14 mouse cellular contexts compared by ENCODE assay signal in the genomic region with DNA sequence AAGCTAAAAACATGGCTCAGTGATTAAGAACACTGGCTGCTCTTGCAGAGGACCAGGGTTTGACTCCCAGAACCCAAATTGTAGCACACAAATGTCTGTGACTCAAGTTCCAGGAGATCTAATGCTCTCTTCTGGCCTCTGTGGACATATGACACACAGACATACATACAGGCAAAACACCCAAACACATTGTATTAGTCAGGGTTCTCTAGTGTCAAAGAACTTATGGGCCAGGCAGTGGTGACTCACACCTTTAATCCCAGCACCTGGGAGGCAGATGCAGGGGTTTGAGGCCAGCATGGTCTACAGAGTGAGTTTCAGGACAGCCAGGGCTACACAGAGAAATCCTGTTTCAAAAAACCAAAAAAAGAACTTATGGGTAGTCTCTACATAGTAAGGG.
"Had no signal": no experiment of that assay in that cellular context is flagged by ENCODE, and none has a peak within 500 bp of the region (broad histone marks: within the 10 kb centered on the region; RNA-seq: fewer than 3 reads in every experiment).

No protein-coding gene starts in this region.

- H3K4me1 ChIP-seq: midbrain, embryonic 15.5 days; neural tube, embryonic 12.5 days had no signal

- H3K9me3 ChIP-seq: midbrain, embryonic 13.5 days; midbrain, embryonic 15.5 days; neural tube, embryonic 12.5 days had no signal

- H3K4me2 ChIP-seq: lung, embryonic 14.5 days; midbrain, embryonic 11.5 days; midbrain, embryonic 13.5 days; midbrain, embryonic 15.5 days; neural tube, embryonic 12.5 days had no signal

- ATAC-seq: midbrain, embryonic 13.5 days; midbrain, embryonic 15.5 days had no signal

- H3K36me3 ChIP-seq: midbrain, embryonic 13.5 days; midbrain, embryonic 15.5 days; neural tube, embryonic 12.5 days had no signal

- H3K4me3 ChIP-seq: megakaryocyte, embryonic 14.5 days; midbrain, embryonic 13.5 days; midbrain, embryonic 15.5 days; neural tube, embryonic 12.5 days had no signal

- H3K9ac ChIP-seq: liver, embryonic 14.5 days; lung, embryonic 14.5 days; midbrain, embryonic 13.5 days; midbrain, embryonic 15.5 days; neural tube, embryonic 12.5 days had no signal

- H3K27me3 ChIP-seq: megakaryocyte, embryonic 14.5 days; midbrain, embryonic 13.5 days; midbrain, embryonic 15.5 days; neural tube, embryonic 12.5 days had no signal

- DNase-seq: lung, adult 18-20 months; lung, embryonic 14.5 days; lung, postnatal 10 days; right cerebral cortex, postnatal 14 days; spleen, adult 18-20 months; thymus, postnatal 14 days; thymus, postnatal 36 days had no signal

- H3K27ac ChIP-seq: liver, embryonic 14.5 days; macrophage; midbrain, embryonic 13.5 days; midbrain, embryonic 15.5 days; neural tube, embryonic 12.5 days had no signal
